Mouse (Mus musculus): Measurements from ENCODE around the gene Baat.

DNA sequence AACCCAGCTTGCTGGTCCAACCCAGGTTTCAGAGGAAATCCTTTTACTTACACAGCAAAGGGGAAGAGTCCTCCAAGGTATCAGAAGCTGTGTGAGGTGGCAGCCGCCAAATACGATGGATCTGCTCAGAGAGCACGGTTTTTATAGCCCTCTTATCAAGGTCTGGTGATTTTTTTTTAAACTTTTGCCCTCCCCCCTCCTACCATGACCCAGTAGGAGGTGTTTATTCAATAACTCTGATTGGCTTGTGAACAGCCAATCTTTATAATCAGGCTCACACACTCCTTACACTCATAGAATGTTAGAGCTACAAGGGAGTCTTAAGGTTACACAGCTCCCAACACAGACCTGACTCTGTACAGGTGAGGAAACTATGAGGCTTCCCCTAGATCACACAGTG lies 43.0 kb upstream of the Baat start, which contains the start of gene Aldob:
- TF ChIP-seq HCFC1 (IDR thresholded peaks at IDR 0.05; ENCODE audit: borderline replicate concordance, insufficient read depth, low read length) (no peak), ZNF384 (IDR thresholded peaks at IDR 0.05; ENCODE audit: low read depth, low read length) (no peak), MAFK (IDR thresholded peaks at IDR 0.05; ENCODE audit: insufficient read depth, low read depth, low read length) (no peak)

Measured in ES-E14 (cell line).